Mouse (Mus musculus) lung, postnatal 36 days (tissue): ENCODE data around the gene Mcfd2.

ENCODE experiments used
- DNase-seq: peaks from one replicate; pipeline ENCODE4 v3.0.0; 2022; ENCODE audit warnings: mixed read lengths

Mcfd2 gene

GRCm38 (mm10) chr17:87287197-87287777, 21.6 kb upstream of the Mcfd2 start:
- DNase-seq = no peak

GRCm38 (mm10) chr17:87286481-87287143, 20.9 kb upstream of the Mcfd2 start:
- peak; percentile 59 for DNase-seq

DNA sequence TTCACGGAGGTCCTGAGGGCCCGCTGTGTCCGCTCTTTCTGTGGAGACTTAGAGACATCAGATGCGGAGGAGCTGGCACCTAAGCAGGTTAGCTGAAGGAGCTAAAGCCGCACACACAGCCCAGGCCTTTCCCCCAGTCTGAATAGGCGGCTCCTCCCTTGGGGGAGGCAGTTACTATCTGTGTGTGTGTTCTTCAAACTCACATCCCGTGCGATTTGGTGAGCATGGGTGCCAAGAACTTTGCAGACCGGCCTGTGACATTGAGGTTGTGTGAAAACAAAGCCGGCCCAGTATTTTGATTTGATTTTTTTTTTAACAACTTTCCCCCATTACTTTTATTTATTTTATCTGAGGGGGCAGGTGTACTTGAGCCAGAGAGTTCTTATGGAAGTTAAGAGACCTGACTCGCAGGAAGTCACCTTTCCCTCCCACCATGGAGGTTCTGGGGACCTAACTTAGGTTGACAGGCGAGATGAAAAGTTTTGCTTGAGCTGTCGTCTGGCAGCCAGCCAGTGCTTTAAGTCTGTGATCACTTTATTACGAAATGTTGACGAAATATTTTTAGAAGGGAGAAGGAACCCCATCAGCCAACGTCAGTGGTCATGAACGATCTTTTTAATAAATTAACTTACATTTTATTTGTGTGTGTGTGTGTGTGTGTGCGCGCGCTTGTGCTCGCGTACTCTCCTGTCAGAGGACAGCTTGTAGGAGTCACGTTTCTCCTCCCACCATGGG, 20.2 kb upstream of the Mcfd2 start:
- DNase-seq = peak; percentile 70

DNA sequence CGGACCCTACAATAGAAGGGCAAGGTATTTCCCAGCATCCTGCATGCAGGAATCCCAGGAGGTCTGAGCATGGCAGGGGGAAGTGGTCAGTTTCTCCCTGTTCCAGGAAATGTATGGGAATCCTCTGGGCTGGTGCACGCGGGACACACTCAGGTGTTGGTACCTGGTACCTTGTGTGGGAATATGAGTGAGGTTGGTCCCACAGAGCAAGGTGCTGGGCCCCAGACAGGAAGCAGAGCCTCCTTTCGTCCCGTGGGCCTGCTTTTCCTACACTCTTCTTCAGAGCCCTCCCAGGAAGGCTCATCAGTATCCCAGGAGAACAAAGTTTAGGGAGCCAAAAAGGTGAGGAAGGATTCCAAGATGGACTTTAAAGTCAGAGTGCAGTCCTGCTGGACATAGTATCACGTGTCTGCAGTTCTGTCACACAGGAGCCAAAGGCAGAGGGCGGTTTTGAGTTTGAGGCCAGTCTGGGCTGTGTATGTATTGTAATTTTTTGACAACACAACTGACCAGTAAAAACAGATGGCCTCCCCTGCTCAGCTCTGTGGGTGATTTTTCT, 18.8 kb upstream of the Mcfd2 start:
- DNase-seq = no peak

DNA sequence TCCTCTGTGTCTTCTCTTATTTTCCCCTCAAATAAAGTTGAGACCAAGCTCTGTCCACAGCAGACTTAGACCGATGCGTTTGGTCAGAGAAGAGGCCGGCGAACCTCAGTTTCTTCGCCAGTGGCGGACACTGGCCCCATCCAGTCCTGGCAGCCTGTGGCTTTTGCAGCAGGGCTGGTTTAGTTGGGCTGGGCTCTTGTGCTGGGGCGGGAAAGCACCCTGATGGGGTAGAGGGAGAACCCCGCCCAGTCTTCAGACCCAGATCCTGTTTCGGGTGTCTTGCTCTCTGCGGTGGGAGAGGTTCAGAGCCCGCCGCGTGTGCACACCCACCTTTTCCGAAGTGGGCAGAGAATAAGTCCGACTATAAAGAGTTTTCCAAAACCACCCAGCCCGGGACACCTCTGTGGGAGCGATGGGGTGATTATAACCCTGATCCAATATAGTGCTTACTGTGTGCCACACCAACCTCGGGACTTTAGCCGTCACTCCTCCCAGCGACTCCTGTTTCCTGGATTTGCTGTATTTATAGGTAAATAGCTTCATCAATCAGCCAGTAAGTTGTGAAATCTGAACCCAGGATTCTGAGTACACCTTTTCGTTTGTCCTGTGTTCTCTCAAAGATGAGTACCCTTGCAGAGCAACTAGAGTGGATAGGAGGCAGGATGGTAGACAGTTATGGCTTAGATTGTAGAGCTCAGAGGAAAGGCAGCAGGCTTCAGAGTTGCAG, 18.2 kb upstream of the Mcfd2 start:
- peak; percentile 68 for DNase-seq

- DNase-seq = peak; percentile 57
Measured at GRCm38 (mm10) chr17:87283055-87283754, 17.5 kb upstream of the Mcfd2 start.

GRCm38 (mm10) chr17:87282706-87283053, 16.9 kb upstream of the Mcfd2 start, which contains the start of gene Ttc7:
TSS of gene Ttc7 (plus strand) at chr17:87282886.
- DNase-seq = peak; percentile 99

DNA sequence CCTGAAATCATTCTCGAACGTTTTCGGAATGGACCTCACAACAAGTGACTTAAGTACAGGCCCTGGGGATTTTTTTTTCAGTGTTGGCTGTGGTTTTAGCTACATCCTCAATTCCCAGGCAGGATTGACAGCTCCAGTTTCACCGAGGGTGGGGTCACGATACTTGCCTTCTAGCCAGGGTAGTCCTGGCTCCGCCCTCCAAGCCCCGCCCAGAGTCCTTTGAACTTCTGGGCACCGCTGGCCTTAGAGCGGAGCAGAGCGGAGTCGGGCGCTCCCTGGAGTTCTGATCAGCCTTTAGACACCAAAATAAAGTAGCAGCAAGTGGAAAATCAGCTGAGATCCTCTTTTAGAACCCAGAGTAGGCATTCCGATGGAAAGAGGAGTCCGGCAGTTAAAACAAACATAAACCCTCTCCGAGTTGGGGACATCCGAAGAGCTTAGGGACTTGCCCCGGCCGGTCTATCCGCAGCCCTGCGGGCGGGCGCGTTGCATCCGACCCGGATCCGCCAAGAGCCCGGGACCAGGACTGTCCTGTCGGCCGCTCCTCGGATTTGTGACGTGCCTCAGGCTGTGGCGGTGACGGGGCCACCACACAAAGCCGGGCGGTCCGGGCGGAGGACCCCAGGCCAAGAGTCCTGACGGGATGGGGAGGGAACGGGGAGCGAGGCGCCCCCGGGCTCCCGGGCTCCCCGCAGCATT, 16.4 kb upstream of the Mcfd2 start:
- DNase-seq = peak; percentile 100

- DNase-seq = no peak
Measured at GRCm38 (mm10) chr17:87275363-87276341, 9.9 kb upstream of the Mcfd2 start.

DNA sequence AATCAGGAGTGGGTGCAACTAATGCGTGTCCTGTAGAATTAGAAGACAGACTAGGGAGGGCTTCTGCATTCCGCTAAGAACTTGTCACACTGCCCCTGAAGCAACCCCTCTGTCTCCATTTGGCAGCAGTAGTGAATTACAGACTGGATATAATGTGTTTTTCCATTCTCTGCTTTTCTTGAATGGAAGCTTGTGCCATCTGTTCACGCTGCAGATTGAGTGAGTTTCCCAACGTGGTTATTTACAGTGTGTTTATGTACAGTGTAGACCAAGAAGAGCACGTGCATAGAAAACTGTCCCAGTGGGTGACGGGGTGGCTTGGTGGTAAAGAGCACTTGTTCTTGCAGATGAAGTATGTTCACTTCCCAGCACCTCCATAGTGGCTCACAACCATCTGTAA, 3.7 kb upstream of the Mcfd2 start:
- DNase-seq = no peak

- DNase-seq = no peak
Measured at GRCm38 (mm10) chr17:87264927-87265791, 576 bp downstream of the Mcfd2 start.

GRCm38 (mm10) chr17:87264054-87264830, 1.5 kb downstream of the Mcfd2 start:
- DNase-seq = no peak

DNA sequence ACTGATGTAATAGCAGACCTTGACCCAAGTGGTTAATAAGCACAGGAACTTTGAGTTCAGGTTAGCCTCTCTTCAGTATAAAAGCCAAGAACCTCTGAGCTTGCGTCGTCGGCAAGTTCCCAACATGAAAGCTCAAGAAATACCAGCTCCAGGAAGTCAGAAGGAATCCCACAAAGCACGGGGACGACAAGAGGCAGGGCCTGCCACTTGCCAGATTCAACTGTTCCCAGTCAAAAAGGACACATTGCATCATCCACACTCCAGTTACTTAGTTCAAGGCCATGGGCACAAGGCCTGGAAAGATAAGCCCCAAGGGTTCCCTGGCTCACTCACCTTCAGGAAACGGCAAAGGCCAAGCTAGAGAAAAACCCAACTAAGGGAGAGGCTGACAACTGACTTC, 2.3 kb downstream of the Mcfd2 start:
- peak; percentile 77 for DNase-seq

DNA sequence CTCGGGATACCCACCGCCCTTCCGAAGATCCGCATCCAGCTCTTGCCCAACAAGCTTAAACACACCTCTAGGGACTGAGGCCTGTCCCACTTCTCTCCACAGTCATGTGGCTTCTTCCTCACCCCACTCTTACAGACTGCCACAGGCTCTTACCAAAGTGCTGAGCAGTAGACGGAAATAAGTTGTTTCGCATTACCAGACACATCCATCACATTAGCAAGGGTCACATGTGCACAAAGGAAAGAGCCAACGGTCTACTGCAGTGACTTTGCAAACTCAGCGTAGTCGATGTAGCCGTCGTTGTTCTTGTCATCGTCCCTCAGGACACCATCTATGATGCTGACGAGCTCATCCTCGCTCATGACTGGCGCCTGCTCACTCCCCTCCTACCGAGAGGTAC, 10.1 kb downstream of the Mcfd2 start:
- DNase-seq = no peak

- DNase-seq = no peak
Measured at GRCm38 (mm10) chr17:87254384-87254783, 11.4 kb downstream of the Mcfd2 start.

DNA sequence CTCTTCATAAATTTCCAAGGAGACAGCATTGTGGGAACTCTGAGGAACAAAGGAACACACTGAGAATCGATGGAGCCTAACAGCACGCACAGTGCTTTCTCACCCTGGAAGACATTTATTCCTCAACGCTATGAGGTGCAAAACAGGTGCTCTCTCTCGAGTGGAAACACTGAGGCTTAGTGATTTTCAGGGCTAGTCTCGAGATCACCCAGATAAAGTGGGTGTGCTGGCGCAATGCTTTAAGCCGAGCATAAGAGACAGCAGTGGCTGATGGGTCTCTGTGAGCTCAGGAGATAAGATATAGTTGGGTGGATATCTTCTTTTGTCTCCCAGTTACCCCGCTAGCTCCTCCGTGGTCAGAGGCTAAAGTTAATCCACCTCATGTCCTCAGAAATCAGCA, 19.6 kb downstream of the Mcfd2 start:
- DNase-seq = no peak

DNA sequence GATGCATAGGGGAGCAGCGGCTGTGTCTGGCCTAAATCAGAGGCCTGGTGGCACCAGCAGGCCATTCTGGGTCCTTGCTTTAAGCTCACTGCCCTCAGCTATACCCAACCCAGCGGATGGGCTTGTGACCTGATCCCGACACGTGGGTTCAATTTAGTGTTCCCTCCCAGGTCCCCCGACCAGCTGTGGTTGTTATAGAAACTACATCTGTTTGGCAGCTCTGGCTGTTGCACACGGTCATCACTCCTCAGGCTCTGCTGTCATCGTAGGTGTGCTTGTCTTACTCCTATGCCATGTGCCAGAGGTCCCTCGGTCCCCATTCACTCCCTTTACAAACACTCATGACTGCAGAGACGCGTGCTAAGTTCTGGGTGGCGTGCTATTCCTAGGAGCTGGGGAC, 27.9 kb downstream of the Mcfd2 start:
- DNase-seq = no peak

- peak; percentile 56 for DNase-seq
Measured at GRCm38 (mm10) chr17:87236725-87237650, 28.7 kb downstream of the Mcfd2 start.
